Mouse (Mus musculus) retina, postnatal 1 day (tissue): ENCODE measurements around the gene Hdac11.
"Not testable (repeated sequence)": the region's sequence is repeated elsewhere in the genome, so short reads cannot be mapped to it uniquely, and the experiment has no call there.

Source experiments
- DNase-seq: peaks from one replicate; pipeline ENCODE4 v3.0.0-alpha.2; 2012

The Hdac11 gene

GRCm38 (mm10) chr6:91205791-91206190 is 49.3 kb downstream of the Hdac11 start:
- no peak for DNase-seq

- DNase-seq, result no peak
Observed at GRCm38 (mm10) chr6:91207491-91207890, 51.0 kb downstream of the Hdac11 start.

DNA sequence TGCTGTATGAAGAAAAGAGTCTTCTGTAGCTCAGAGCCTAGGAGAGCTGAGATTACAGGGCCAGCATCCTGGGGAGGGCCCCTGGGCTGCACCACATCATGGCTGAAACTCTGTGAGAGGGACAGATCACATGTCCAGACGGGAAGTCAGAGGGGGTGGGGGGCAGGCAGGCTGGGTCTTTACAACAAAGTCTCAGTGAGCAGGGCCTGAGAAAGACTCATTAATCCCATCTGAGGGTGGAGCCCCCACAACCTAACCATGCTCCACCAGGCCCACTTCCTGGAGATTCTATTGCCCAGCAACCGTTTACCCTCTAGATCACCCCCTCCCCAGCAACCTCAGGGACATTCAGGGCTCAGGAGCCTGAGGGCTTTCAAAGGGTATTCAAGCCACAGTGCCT is 53.3 kb downstream of the Hdac11 start:
- DNase-seq, result peak; percentile 34

GRCm38 (mm10) chr6:91210852-91211251 is 54.4 kb downstream of the Hdac11 start:
- no peak for DNase-seq

DNA sequence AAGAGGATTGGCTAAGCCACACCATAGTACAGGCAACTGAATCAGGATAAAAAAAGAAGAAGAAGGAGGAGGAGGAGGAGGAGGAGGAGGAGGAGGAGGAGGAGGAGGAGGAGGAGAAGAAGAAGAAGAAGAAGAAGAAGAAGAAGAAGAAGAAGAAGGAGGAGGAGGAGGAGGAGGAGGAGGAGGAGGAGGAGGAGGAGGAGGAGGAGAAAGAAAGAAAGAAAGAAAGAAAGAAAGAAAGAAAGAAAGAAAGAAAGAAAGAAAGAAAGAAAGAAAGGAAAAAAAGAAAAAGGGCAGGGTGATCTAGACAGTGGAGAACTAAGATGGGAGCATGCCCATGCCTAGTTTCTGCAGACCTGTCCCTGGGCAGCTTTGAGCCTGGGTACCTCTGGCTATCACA is 55.7 kb downstream of the Hdac11 start, which contains the start of gene Fbln2:
Fbln2 (plus strand) TSS at position 301 of the 400 bp plus-strand sequence.
- not testable (repeated sequence) for DNase-seq

DNA sequence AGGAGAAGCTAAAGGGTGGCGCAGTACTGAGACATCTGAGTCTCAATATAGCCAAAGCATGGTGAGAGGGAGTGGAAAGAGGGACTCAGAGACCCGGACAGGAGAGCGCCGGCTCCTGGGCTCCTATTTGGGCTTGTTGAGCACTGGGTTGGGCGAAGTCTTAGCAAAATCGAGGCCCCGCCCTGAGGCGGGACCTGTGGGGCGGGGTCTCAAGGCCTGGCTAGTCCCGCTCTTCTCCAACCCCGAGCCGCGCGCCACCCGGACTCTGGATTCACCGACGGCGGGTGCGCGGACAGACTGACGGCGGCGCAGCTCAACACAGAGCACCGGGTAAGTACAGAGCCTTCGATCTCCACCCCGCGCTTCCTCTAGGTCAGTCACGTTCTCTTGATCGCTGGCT is 56.1 kb downstream of the Hdac11 start:
- peak; percentile 84 for DNase-seq

- no peak for DNase-seq
Observed at GRCm38 (mm10) chr6:91213287-91214218, 57.1 kb downstream of the Hdac11 start.

DNA sequence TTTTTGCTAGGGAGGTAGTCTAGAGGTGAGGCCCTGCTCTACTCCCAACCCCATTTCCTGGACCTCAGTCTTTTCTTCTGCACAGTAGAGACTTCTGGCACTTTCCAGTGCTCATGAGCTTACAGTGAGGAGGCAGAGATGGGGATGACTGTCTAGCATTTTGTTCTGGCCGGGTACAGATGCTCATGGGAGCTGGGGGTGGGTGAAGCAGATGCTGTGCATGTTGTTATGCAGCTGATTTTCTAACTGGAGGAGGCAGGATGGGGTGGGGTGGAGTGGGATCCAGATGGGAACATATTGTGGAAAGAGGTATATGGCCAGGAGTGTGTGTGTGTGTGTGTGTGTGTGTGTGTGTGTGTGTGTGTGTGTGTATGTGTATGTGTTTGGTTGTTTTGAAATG is 59.0 kb downstream of the Hdac11 start:
- DNase-seq, result no peak

DNA sequence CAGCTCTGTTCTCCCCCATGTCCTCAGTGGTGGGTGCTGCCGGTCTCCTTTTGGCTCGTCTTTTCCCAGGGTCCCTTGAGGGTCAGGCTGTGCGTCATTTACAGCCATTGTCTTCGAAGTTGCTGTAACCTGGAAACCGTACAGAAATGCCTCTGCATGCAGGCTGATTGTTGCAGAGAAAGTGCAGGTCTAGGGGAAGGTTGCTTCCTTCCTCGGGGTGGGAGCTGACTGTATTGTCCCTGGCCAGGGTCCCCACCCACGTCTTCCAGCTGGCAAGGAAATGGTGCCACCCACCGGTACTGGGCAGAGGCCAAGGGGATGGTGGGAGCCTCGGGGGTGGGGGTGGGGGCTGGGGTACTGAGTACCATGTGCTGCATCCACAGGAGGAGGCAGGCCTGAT is 62.0 kb downstream of the Hdac11 start:
- no peak for DNase-seq

GRCm38 (mm10) chr6:91218871-91219270 is 62.4 kb downstream of the Hdac11 start:
- DNase-seq, result no peak

DNA sequence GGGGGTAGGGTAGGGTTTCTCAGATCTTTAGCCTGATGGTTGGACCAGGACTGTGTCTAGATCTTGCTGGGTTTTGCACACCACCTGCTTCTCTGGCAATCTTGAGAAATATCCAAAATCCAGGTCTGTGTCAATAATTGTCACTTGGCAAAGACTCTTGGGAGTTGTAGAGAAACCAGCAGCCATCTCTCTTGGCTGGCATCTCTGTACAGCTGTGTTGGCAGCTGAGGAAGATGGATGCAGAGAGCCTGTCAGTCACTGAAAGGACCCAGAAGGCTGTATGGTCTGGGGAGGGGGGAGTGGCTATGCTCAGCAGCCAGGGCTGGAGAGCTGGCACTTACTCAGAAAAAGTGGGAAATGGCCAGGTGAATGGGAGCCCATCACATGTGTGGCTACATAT is 63.6 kb downstream of the Hdac11 start:
- DNase-seq, result no peak

DNA sequence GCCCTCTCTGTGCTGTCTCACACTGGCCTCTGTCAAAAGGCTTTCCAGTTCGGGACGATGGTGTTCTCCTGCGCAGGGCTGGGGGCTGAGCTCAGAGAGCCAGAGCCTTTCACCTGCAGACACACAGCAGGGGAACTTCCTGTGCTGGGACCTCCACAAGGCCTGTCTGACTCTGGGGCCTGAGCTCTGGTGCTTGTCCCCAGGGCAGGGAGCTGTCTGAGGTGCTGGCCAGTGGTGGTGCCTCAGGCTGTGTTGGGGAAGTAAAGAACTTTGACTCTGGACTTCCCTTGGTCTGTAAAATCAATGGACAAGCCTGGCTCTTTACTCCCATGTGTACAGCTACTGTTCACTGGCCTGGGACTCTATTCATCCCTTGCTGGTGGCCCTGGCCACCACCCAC is 64.6 kb downstream of the Hdac11 start:
- DNase-seq, result no peak

GRCm38 (mm10) chr6:91222694-91223346 is 66.4 kb downstream of the Hdac11 start:
- no peak for DNase-seq
